Mouse (Mus musculus): ENCODE results near the gene Grhl1.
A peak's percentile ranks its signal among the peaks of the same experiment; 100 is the strongest.
"Not testable (repeated sequence)": the region's sequence is repeated elsewhere in the genome, so short reads cannot be mapped to it uniquely, and the experiment has no call there.

Grhl1 gene

DNA sequence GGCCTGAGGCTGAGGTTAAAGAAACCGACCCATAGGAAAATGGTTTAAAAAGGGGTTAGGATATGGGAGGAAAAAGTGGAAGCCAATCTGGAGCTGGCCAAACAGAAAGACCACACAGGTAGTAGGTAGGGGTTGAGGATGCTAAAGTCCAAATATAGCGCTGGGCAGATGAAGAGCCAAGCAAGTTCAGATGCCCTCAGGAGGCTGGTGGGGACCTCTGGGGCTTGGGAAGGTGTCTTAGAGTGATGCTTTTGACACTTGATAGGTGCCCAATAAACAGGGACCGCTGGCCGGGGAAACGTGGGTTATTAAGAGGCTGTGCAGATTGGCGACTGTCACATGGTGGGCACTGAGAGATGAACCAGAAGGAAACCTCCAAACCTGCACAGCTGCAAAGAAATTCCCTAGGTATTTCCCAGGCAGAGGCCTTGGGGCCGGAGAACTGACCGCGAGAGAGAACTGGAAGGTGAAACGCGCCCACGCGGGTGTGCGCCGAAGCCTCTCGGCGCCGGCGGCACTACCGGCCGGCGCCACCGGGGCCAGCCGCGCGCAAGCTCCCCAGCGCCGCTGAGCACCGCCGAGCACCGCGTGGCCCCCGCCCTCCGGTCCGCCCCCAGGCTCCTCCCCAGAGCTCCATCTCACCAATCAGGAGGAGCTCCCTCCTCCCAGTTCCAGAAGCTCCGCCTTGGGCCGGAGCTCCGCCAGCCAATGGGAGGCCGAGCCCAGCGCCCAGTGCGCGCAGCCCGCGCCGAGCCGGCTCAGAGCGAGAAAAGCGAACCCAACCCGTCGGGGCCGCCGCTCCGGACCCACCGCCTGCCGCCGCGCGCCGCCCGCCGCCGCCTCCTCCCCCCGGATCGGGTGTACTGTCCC lies at the start of gene Grhl1:
Gene Grhl1 (plus strand): TSS at position 761 of the 870 bp plus-strand sequence.
- DNase-seq, result peak; percentile 94

DNA sequence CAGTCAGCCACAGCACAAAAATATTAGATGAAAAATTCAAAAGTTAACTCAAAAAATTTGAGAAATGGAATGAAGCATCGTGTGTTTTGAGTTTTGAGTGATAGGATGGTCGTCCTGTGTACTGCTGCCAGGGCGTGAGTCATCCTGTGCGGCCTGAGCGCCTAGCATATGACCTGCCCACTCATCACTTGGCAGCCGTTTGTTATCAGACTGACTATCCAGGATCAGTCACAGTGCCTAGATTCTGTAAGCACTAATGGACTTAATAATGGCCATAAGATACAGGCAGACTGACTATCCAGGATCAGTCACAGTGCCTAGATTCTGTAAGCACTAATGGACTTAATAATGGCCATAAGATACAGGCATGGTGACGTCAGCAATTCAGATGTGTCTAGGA lies 47.0 kb upstream of the Grhl1 start:
- DNase-seq, result not testable (repeated sequence)

DNA sequence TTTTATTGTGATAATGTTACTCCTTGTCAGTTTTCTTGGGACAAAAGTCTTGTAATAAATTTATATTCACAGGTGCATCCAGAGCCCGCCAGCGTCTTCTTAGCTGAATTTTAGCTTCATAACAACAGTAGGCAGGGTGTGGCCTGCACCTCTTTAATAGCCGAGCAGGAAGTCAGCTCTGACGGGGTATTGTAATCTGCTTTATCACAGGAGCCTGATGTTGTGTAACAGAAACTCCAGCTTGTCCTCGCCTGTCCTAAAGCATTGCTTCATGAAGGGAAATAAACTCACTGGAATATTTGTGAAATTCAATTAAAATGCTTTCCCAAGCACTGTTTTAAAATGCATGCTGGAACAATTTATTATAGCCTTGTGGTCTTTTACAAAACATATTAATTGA lies 35.7 kb upstream of the Grhl1 start:
- DNase-seq, result no peak

DNA sequence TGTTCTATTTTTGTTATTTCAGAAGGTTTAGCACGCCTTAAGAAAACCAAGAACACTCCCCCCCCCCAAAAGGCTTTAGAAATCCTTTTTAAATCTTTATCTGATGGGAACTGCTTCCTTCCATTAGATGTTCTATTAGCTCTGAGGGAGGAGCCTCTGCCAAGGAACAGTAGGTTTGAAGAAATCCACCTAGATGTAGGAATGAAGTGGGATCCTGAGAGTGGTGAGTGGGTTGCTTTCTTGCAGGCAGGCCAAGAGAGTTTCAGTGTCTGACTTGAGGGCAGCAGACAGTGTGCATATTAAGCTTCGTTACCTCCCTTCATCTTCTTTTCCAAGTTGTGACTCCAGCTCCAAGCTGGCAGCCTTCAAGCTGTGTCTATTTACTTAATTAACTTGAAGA lies 34.9 kb upstream of the Grhl1 start:
- no peak for DNase-seq

DNA sequence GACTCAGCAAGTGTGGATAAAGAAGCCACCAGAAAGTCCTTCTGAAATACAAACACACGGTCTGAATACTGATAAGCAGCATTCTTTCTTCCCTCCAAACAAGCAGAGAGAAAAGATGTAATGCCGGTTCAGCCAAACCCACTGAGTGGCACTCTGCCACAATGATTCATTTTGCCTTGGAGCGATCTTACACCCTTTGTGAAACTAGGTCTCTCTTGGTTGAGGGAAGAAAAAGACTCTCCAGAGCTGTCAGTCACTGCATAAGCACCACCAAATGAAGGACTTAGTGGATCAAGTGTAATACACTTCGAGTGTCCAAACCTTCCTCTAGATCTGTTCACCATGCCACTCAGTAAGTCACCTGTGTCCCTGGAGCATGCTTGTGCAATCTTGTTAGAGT lies 34.1 kb upstream of the Grhl1 start:
- DNase-seq, result peak; percentile 25

DNA sequence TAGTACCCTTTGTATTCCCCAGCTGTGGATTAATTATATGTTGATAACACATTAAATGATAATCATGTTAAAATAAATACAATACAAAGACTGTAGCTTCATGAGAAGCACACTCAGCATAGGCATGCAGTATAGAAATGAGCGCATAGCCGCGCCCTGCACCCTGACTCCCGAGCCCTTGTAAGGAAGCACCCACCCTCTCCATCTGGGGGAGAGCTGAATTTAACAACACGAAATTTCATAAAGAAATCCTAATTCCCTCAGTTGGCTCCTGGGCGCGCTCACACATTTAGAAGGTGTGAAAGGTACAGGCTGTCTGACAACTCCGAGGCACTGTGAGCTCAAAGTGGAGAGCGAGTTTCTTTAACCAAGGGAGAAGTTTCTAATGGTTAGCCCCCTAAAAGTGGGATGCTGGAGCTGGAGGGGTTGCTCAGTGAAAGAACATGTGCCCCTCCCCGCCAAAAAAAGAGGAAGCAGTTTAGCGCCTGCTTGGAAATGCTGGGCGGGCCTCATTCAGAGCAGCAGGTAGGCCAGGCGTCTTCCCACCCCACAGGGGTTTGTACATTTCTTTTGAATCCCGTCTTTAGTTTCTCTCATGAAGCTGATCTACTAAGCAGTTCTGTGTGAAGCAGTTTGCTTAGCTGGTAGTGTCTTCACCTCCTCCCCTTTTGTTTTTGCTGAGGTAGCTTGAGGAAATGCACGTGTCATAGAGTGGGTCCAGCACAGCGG lies 30.5 kb upstream of the Grhl1 start:
- DNase-seq, result no peak

DNA sequence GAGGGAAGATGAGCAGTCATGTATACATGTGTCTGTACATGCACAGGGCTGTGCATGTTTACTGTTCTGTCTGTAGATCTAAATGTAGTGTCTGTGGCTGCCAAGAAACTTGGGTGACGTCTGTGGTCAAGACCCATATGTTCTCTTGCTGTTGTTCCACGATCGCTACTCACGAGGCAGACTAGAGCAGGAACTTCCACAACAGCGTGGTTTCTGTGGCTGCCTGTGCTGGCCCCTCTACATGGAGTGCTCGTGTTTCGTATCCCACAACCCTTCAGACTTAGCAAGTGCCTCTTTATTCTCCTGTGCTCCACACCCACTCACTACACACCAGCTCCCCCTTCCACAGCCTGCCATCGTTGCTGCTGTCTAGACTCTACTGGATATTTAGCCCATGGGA lies 24.4 kb upstream of the Grhl1 start:
- DNase-seq, result no peak

DNA sequence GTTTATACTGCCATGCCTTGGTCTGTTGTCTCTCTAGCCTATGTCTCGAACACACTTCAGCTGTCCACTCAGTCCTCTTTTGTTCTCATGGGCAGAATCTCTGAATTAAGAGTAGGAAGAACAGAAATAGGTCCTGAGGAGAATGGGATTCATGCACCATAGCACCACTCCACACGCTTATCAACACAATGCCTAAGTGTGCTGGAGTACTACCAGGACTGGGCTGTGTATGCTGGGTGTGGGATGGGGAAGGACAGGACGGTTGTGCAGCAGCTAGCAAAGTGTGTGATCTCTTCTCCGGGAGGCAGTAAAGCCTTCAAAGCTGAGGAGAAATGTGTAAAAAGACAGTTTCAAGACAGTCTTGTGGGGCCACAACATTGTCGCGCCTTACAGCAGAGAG lies 23.2 kb upstream of the Grhl1 start:
- DNase-seq, result no peak

DNA sequence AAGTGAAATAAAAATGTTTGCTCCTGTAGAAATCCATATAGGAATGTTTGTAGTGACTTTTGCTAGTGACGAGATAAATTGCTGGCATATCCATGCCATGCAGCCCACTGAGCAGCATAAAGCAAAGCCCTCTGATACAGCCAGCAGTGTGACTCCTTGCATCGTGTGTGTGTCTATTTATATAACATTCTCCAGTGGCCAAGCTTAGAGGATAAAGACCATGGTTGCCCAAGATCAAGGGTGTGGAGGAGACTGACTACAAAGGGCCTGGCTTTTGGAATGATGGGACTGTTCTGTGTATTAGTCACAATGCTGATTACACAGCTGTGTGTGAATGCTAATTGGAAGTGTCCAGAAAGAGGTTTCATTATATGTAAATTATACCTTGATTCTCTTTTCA lies 19.6 kb upstream of the Grhl1 start:
- DNase-seq, result no peak

DNA sequence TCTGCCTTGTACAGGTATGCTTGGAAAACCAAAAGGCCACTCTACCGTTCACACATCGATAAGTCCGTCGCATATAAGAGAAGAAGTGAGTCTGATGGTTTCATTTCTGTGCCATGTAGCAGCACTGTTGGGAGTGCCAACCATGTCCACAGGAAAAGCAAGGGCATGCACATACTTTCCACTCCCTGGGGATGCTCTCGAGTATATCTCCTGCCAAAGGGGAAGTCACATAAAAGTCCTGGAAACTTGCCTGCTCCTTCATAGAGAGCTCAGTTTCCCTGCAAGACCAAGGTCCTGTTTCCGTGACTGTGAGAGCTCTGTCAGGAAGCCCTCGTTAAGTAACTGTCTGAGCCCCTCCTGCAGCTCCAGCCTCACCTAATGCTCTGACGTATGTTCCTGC lies 16.1 kb upstream of the Grhl1 start:
- no peak for DNase-seq

DNA sequence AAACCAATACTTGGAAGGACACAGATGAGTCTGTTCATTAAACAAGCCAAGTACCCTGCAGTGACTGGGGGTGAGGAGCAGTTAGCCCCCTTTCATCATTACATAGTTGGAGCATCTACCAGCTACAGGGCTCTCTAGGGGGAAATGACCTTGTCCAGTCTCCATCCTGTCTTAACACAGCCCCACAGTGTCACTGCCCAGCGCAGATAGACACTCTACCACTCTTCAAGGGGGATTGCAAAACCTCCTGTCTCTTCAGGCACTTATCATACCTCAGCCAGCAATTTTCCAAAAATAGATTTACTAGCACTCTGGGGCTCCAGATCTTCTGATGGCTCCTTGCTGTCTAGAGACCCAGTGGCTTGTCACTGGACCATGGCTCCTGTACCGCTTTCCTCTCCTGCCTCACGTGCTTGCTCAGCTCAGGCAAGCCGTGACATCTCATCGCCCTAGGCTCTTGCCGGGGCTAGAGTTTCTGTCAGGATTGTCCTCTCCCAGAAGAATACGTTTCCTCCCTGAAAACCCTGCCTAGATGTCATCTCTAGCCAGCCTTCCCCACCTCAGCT lies 8.6 kb upstream of the Grhl1 start:
- no peak for DNase-seq

DNA sequence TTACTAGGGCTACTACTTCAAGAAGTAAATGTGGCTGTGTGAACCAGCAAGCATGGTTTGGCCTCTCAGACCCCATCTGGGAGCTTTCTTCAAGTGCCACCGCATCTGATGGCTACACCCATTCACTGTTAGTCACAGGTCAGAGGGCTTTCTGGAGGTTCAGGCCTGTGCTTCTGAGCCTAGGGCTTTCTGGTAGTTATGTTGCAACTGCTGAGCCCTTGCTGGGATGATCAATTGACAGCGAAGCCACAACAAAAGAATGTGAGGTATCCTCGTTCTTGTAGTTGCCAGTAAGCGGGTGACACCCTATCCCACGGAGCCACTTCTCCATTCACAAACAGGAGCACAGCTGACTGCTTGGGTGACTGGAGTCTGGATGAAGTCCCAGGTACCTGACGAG lies 6.8 kb upstream of the Grhl1 start:
- DNase-seq, result no peak

DNA sequence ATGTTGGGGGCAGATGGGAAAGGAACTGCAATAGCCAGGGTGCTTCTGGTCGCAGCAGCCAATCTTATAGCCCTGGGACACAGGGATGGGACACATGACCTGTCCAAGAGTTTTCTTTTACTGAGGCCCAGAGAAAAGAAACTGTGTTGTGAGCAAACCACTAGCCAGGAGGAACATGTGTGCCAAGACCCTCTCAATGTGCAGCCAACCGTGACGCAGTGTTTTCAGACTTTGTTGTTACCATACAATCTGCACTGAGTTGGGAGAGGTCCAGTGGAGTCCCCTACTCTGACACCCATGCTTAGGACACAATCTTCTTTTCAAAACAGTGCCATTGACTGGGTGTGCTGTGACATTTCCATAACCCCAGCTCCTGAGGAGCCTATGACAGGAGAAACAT lies 4.5 kb upstream of the Grhl1 start:
- DNase-seq, result no peak

DNA sequence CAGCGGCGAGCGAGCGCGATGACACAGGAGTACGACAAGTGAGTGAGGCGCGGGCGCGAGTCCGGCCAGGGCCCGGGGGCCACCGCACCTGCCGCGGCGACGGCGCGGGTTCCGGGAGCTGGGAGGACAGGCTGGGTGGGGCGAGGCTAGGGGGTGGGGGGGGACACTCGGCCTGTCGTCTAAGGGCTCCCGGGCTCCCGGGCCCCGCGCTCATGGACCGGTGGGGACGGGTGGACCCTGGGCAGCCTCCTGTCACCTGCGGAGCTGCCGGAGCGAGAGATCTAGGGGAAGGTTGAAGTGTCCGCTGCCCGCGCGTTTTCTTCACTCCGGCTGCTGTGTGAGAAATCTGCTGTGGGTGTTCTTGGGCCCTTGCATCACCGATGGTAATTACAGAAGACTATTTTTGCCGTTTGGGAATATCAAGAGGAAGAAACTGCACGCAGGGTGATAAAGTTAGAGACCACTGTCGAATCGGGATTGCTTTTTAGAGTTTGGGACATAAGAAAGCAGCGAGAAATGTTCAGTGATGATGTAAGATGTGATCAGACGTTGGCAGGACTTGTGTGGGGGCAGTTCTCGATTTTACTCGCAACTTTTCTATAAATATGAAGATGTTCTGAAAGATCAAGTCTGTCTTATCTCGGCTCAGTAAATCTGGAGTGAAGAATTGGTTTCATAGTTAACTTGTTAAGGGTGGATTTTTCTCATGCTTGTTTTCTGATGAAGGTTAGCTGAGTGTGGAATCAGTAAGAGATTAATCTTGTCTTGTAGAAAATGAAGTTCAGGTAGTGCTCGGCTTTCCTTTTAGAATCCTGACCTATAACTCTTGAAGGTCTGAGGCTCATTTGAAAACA lies 565 bp downstream of the Grhl1 start:
- no peak for DNase-seq

DNA sequence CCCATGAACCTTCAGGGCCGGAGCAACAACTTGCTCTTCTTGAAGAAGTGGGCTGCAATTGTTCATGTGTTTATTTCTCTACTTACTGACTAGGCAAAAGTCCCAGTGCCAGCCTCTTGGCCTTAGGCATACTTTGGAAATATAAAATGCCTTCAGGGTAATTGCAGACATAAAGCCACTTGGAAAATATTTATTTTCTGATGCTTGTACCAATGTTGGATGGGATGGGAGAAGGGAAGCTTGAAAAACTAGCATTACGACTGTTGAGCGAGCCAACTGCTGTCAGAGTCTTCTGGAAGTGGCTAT lies 1.1 kb downstream of the Grhl1 start:
- DNase-seq, result no peak

DNA sequence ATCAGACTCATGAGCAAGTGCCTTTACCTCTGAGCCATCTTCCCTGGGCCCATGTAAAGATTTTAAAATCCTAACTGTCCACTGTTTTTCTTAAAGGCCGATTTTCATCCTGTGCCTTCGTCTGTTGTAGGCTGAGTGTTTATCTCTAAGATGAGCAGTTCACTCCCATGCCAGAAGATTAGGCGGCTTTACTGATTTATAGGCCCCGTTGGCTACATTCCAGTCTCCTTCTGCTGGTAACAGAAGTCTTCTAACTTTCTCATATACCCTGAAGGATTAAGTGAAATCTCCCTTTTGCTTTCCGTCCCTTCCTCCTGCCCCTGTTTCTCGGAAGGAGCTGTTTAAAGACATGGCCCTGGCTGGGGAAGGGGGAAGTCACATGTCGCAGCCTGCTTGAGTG lies 2.8 kb downstream of the Grhl1 start:
- DNase-seq, result no peak

DNA sequence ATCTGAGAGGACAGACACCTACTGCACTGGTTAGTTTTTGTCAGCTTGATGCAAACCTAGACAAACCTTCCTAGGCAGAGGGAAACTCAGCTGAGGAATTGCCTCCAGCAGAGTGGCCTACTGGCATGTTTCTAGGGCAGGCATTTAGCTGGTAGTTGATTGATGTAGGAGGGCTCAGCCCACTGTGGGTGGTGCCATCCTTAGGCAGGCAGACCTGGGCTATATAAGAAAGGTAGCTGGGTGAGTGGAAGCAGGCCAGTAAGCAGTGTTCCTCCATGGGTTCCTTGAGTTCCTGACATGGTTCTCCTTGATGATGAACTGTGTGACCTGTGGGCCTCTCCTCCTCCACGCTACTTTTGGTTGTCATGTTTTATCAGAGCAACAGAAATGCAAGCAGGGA lies 8.4 kb downstream of the Grhl1 start:
- no peak for DNase-seq

DNA sequence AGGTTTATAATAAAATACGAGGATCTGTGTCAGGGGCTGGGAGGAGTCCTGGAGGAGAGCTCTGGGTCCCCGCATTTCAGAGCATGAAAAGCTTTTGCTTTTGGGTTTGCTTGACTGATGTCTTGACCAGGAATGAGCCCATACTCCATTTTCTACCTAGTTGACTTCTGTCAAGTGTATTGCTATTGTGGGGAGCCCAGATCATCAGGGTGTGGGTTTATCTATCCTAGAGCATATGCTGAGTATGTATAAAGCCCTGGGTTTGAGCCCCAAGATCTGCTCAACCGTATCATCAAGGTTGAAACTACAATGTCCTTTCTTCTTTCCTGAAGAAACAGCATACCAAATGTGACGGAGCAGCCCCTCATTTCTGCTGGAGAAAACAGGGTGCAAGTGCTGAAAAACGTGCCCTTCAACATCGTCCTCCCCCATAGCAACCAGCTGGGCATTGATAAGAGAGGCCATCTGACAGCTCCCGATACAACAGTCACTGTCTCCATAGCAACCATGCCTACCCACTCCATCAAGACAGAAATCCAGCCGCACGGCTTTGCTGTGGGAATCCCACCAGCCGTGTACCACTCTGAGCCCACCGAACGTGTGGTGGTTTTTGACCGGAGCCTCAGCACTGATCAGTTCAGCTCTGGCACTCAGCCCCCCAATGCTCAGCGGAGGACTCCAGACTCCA lies 9.1 kb downstream of the Grhl1 start:
- DNase-seq, result no peak

DNA sequence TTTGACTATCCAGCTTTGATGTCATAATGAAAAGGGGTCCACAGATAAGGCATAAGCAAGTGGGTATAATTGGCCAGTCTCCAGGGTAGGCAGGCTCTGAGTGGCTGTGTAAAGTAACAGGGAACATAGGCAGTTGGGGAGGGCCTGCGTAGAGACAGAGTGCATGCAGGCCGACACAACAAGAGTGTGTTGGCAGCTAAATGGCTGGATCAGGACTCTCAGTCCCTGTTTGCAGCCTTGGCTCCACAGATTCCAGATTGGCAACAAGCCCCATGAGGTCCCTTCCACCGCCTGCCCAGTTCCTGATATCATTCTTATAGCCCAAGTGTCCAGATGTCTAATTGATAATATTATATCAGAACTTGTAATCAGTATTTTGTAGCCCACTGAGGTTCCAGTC lies 11.6 kb downstream of the Grhl1 start:
- no peak for DNase-seq

DNA sequence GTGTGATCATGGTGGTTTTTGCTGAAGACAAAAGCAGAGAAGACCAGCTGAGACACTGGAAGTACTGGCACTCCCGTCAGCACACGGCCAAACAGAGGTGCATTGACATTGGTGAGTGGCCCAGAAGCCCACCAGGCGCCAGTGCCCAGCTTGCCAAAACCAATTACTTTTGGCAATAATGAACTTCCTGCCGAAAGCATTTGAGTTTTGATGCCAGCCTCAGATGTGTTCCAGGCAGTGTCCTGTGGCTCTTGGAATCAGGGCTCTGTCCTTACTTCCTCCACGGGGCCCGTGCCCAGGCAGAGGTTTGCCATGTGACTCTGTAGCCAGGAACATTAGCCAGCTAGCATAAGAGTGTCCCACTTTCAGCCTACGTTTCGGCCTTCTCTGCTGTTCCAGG lies 12.8 kb downstream of the Grhl1 start:
- peak; percentile 24 for DNase-seq

DNA sequence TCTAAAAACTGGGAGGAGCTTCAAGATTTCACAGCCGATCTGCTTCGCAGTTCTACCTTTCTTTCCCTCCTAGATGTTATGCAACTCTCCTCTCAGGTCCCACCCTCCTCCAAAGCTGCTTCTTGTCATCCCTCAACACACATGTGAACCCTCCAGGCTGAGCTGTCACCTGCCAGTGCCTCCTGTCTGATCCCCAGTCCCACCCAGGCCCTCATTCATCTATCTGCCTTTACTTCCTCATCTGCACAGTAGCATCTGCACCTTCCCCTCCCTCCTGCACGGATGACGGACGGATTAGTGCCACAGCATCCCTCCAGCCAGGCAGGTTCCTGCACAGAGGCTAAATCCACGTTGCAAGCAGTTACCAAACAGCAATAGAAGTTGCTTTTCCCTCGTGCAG lies 14.1 kb downstream of the Grhl1 start:
- no peak for DNase-seq

DNA sequence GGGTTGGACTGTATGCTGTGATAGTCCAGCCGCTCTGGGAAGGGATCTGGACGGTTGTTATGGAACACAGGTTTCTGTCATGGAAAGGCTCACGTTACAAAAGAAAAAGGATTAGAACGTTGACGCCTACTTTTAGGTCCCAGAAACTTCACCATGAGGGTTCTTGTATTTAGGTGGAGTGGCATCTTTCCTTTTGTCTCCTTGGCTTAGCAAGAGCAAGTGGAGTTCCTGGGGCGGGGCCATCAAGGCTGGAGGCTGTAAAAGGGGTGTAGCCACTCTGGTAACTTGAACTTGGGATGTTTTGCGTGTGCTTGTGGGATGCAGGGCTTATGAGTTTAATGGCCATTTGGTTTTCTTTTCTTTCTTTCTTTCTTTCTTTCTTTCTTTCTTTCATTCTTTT lies 18.3 kb downstream of the Grhl1 start:
- no peak for DNase-seq

DNA sequence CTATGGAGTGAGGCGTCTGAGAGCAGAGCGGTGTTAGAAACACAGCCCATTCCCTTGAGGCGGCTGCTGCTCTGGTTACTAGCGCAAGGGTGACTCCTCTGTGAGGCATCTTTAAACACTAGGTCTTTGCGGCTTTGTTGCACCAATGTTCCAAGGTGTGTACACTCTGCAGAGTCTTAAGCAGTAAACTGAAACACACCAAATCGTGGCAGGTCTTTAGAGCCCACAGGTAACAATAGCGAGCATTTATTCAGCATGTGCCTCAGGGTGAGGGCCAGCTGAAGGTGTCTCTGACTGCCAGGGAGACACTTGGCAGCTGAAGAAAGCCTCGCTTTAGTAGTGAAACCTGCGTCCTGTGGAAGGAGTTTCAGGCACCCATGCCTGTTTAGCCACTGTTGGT lies 20.0 kb downstream of the Grhl1 start:
- no peak for DNase-seq
